Mouse (Mus musculus) limb, embryonic 11.5 days (tissue): ENCODE data around the gene Atp1a3. TPM values are rescaled to one million over a fixed set of nuclear protein-coding genes. Genes with fewer than 3 reads are reported as not detected.
A peak's percentile ranks its signal among the peaks of the same experiment; 100 is the strongest.

Experiments used
- ATAC-seq: fragments of 200-750 bp; cut with Nextera tagmentation; 2 replicates; pipeline ENCODE4 v1.8.0; 2017; ENCODE audit warnings: low read depth; ENCODE audit not compliant: insufficient number of reproducible peaks, low FRiP score, low TSS enrichment
- DNase-seq: peaks from one replicate; pipeline ENCODE4 v3.0.0-alpha.2; 2015; ENCODE audit warnings: low spot score
- H3K27ac ChIP-seq: fragments of 300-500 bp; sonication (generic); replicated peaks from 2 replicates; pipeline ENCODE4 v1.5.1; 2014; ENCODE audit warnings: low read depth, mild to moderate bottlenecking, low read length
- H3K27me3 ChIP-seq: fragments of 300-500 bp; sonication (generic); 2 replicates; pipeline ENCODE4 v1.6.1; 2014; ENCODE audit warnings: mild to moderate bottlenecking, low read length, mixed read lengths; ENCODE audit not compliant: control insufficient read depth, insufficient read depth
- H3K36me3 ChIP-seq: fragments of 300-500 bp; sonication (generic); 2 replicates; pipeline ENCODE4 v1.6.1; 2014; ENCODE audit warnings: mild to moderate bottlenecking, low read length, moderate library complexity, mixed read lengths; ENCODE audit not compliant: control insufficient read depth, insufficient read depth
- H3K4me1 ChIP-seq: fragments of 300-500 bp; sonication (generic); 2 replicates; pipeline ENCODE4 v1.6.1; 2014; ENCODE audit warnings: low read length, mixed read lengths; ENCODE audit not compliant: control insufficient read depth, insufficient read depth
- H3K4me2 ChIP-seq: fragments of 300-500 bp; sonication (generic); 2 replicates; pipeline ENCODE4 v1.6.1; 2014; ENCODE audit warnings: low read depth, mild to moderate bottlenecking, moderate library complexity; ENCODE audit not compliant: severe bottlenecking
- H3K4me3 ChIP-seq: fragments of 300-500 bp; sonication (generic); 2 replicates; pipeline ENCODE4 v1.5.1; 2014; ENCODE audit warnings: low read depth, low read length
- H3K9ac ChIP-seq: fragments of 300-500 bp; sonication (generic); 2 replicates; pipeline ENCODE4 v1.6.1; 2014; ENCODE audit warnings: mild to moderate bottlenecking, low read length
- H3K9me3 ChIP-seq: fragments of 300-500 bp; sonication (generic); 2 replicates; pipeline ENCODE4 v1.6.1; 2016; ENCODE audit warnings: low read length; ENCODE audit not compliant: control insufficient read depth
- WGBS: fragments of 180-500 bp; shearing (Covaris S2); extraction: QIAGEN DNeasy Blood & Tissue Kit; methylation state at CpG from one replicate; pipeline ENCODE4 v1.1.7; 2014; 5-methylcytosine and 5-hydroxymethylcytosine counted together
- polyA plus RNA-seq: library from polyadenylated mRNA; unstranded; fragments of >200 nt; fragmentation: Nextera tagmentation; extraction: Ambion mirVana; gene quantifications from 2 replicates; pipeline ENCODE4 v1.2.1, GENCODE M21; 2014

Atp1a3 gene
- polyA plus RNA-seq, 1 experiment from 2014 or later: 0.23 TPM

DNA sequence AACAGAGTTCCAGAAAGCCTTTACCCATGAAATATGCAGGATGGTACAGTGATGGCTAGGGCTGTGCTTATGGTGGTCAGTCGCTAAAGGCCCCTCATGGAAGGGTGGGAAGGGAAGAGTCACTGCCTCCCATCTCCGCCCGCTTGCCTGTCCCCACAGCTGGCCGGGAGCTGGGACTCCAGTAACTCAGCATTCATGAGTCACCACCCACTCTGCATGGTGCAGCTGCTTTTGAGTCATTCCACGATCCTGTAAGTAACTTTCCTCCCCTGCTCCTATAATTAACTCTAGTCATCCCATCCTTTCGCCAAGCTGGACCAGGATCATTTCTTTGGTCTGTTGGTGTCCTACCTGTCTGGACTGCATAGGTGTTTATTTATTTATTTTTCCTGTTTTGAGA lies 12.7 kb downstream of the Atp1a3 start:
- H3K4me3 ChIP-seq: no peak overlapping the region
- H3K27ac ChIP-seq: no peak overlapping the region
- ATAC-seq: no peak
- no peak for DNase-seq
- H3K36me3 ChIP-seq: no peaks in the 10 kb centered on the region
- WGBS: 76% methylated on average over 6 of the region's 6 CpGs
- H3K27me3 ChIP-seq: no peaks in the 10 kb centered on the region
- no peak overlapping the region for H3K4me2 ChIP-seq
- H3K9me3 ChIP-seq: no peaks in the 10 kb centered on the region
- H3K9ac ChIP-seq: no peak overlapping the region
- H3K4me1 ChIP-seq: no peaks in the 10 kb centered on the region

- H3K9ac ChIP-seq: no peak overlapping the region
- DNase-seq (no peak), ATAC-seq (no peak)
- no peak overlapping the region for H3K4me3 ChIP-seq
- WGBS: 87% methylated on average over 8 of the region's 8 CpGs
- H3K36me3 ChIP-seq: no peaks in the 10 kb centered on the region
- H3K27ac ChIP-seq: no peak overlapping the region
- H3K4me1 ChIP-seq: no peaks in the 10 kb centered on the region
- no peak overlapping the region for H3K4me2 ChIP-seq
- no peaks in the 10 kb centered on the region for H3K9me3 ChIP-seq
- no peaks in the 10 kb centered on the region for H3K27me3 ChIP-seq
These were observed 15.3 kb downstream of the Atp1a3 start for GRCm38 (mm10) chr7:24990478-24990877.

- WGBS: 82% methylated on average over 14 of the region's 14 CpGs
These were observed 17.8 kb downstream of the Atp1a3 start for GRCm38 (mm10) chr7:24987941-24988340.

GRCm38 (mm10) chr7:24985799-24986198 lies 20.0 kb downstream of the Atp1a3 start:
- WGBS: 68% methylated on average over 5 of the region's 5 CpGs
- no peak overlapping the region for H3K4me3 ChIP-seq
- H3K27me3 ChIP-seq: no peaks in the 10 kb centered on the region
- no peak overlapping the region for H3K9ac ChIP-seq
- DNase-seq (no peak), ATAC-seq (no peak)
- H3K9me3 ChIP-seq: peaks cover 3% of the 10 kb centered on the region; the same call in 1 of the 2 replicates
- no peaks in the 10 kb centered on the region for H3K36me3 ChIP-seq
- no peaks in the 10 kb centered on the region for H3K4me1 ChIP-seq
- no peak overlapping the region for H3K4me2 ChIP-seq
- no peak overlapping the region for H3K27ac ChIP-seq

More at GRCm38 (mm10) chr7:24987941-24988340, 17.8 kb downstream of the Atp1a3 start:
- Histone ChIP-seq H3K4me1 (no peaks in the 10 kb centered on the region), H3K9me3 (peaks cover 3% of the 10 kb centered on the region; the same call in 1 of the 2 replicates), H3K36me3 (no peaks in the 10 kb centered on the region), H3K27ac (no peak overlapping the region), H3K4me2 (no peak overlapping the region), H3K27me3 (no peaks in the 10 kb centered on the region), H3K4me3 (no peak overlapping the region), H3K9ac (no peak overlapping the region)
- ATAC-seq (no peak), DNase-seq (no peak)

GRCm38 (mm10) chr7:24984307-24984706 lies 21.5 kb downstream of the Atp1a3 start:
- no peak overlapping the region for H3K9ac ChIP-seq
- WGBS: 88% methylated on average over 2 of the region's 2 CpGs
- no peaks in the 10 kb centered on the region for H3K27me3 ChIP-seq
- H3K4me2 ChIP-seq: no peak overlapping the region
- DNase-seq: no peak
- H3K36me3 ChIP-seq: no peaks in the 10 kb centered on the region
- no peaks in the 10 kb centered on the region for H3K4me1 ChIP-seq
- ATAC-seq: no peak
- H3K4me3 ChIP-seq: no peak overlapping the region
- H3K9me3 ChIP-seq: peaks cover 3% of the 10 kb centered on the region; the same call in 1 of the 2 replicates
- H3K27ac ChIP-seq: no peak overlapping the region

- H3K9ac ChIP-seq: no peak overlapping the region
- peaks cover 3% of the 10 kb centered on the region; the same call in 1 of the 2 replicates for H3K9me3 ChIP-seq
- ATAC-seq: no peak
- no peak overlapping the region for H3K4me3 ChIP-seq
- no peaks in the 10 kb centered on the region for H3K36me3 ChIP-seq
- no peak for DNase-seq
- H3K4me1 ChIP-seq: no peaks in the 10 kb centered on the region
- 89% methylated on average over 5 of the region's 5 CpGs for WGBS
- no peaks in the 10 kb centered on the region for H3K27me3 ChIP-seq
- H3K4me2 ChIP-seq: no peak overlapping the region
- no peak overlapping the region for H3K27ac ChIP-seq
These were observed 22.4 kb downstream of the Atp1a3 start for GRCm38 (mm10) chr7:24983396-24983795.

DNA sequence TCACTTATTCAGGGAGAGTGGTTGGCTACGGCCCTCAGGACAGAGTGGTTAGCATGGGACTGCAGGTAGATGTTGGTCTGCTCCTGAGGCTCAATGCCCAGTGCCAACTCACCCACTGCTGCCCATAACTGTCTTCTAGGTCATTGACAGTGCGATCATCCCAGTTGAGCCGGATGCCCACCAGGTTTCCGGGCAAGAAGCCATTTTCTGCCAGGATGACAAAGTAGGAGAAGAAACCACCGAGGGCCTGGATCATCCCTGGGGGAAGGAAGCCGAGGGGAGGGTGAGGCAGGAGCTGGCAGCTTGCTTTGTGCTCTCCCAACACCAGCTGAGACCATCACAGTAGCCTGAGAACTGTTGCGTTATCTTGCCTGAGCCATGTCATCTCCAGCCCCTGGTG lies 25.3 kb downstream of the Atp1a3 start:
- ATAC-seq (no peak), DNase-seq (no peak)
- no peaks in the 10 kb centered on the region for H3K27me3 ChIP-seq
- H3K4me2 ChIP-seq: no peak overlapping the region
- H3K9me3 ChIP-seq: peaks cover 3% of the 10 kb centered on the region; the same call in 1 of the 2 replicates
- H3K9ac ChIP-seq: no peak overlapping the region
- H3K4me1 ChIP-seq: no peaks in the 10 kb centered on the region
- no peaks in the 10 kb centered on the region for H3K36me3 ChIP-seq
- H3K4me3 ChIP-seq: no peak overlapping the region
- H3K27ac ChIP-seq: no peak overlapping the region
- 88% methylated on average over 7 of the region's 7 CpGs for WGBS

- Histone ChIP-seq H3K4me3 (no peak overlapping the region), H3K9ac (no peak overlapping the region), H3K27ac (no peak overlapping the region), H3K36me3 (no peaks in the 10 kb centered on the region), H3K27me3 (no peaks in the 10 kb centered on the region), H3K9me3 (no peaks in the 10 kb centered on the region), H3K4me1 (no peaks in the 10 kb centered on the region), H3K4me2 (no peak overlapping the region)
- WGBS: 87% methylated on average over 7 of the region's 7 CpGs
- ATAC-seq (no peak), DNase-seq (no peak)
These were observed 27.0 kb downstream of the Atp1a3 start for GRCm38 (mm10) chr7:24978781-24979180.

DNA sequence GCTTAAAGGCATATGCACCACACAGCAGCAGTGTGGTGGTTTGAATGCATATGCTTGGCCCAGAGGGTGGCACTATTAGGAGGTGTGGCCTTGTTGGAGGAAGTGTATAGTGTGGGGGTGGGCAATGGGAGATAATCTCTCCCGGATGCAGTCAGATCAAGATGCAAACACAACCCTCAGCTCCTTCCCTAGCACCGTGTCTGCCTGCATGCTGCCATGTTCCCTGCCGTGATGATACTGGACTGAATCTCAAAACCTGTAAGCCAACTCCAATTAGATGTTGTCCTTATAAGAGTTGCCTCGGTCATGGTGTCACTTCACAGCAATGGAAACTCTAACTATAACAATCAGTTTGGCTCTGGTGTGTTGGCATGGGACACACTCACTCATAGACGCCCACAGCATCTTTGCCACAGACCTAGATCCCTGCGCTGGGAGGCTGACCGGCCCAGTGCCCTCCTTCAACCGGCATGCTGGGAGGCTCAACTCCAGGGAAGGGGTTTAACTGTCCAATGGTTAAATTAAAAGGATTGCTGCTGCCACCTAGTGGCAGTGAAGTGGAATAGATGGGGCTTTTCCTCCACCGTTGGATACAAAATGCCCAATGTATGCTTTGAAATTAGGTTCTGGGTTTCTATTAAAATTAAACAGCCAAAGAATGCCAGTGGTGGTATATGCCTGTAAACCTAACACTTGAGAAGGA lies 30.7 kb downstream of the Atp1a3 start:
- Histone ChIP-seq H3K27ac (no peak overlapping the region), H3K9me3 (no peaks in the 10 kb centered on the region), H3K9ac (no peak overlapping the region), H3K4me3 (no peak overlapping the region), H3K27me3 (no peaks in the 10 kb centered on the region), H3K4me1 (no peaks in the 10 kb centered on the region), H3K36me3 (no peaks in the 10 kb centered on the region), H3K4me2 (no peak overlapping the region)
- 30% methylated on average over 9 of the region's 9 CpGs for WGBS
- DNase-seq (peak; percentile 53), ATAC-seq (no peak)
